Mouse (Mus musculus) stomach, postnatal 0 days (tissue): ENCODE data around the gene Wfs1. TPM values are rescaled to one million over a fixed set of nuclear protein-coding genes. Genes with fewer than 3 reads are reported as not detected.

Experiments used
- ATAC-seq: fragments of 200-750 bp; cut with Nextera tagmentation; 2 replicates; pipeline ENCODE4 v1.8.0; 2017; ENCODE audit not compliant: low FRiP score, low TSS enrichment
- DNase-seq: peaks from one replicate; pipeline ENCODE4 v3.0.0-alpha.2; 2016; ENCODE audit warnings: low spot score
- H3K27ac ChIP-seq: fragments of 300-500 bp; sonication (generic); replicated peaks from 2 replicates; pipeline ENCODE4 v1.5.1; 2014; ENCODE audit warnings: mild to moderate bottlenecking, control low read depth
- H3K27me3 ChIP-seq: fragments of 300-500 bp; sonication (generic); 2 replicates; pipeline ENCODE4 v1.6.1; 2014; ENCODE audit warnings: low read length; ENCODE audit not compliant: control insufficient read depth, insufficient read depth
- H3K36me3 ChIP-seq: fragments of 300-500 bp; sonication (generic); 2 replicates; pipeline ENCODE4 v1.6.1; 2014; ENCODE audit warnings: low read length, mixed read lengths; ENCODE audit not compliant: control insufficient read depth, insufficient read depth
- H3K4me1 ChIP-seq: fragments of 300-500 bp; sonication (generic); replicated peaks from 2 replicates; pipeline ENCODE4 v1.6.1; 2014; ENCODE audit warnings: antibody characterized with exemption; ENCODE audit not compliant: control insufficient read depth, insufficient read depth
- H3K4me2 ChIP-seq: fragments of 300-500 bp; sonication (generic); replicated peaks from 2 replicates; pipeline ENCODE4 v1.6.1; 2014; ENCODE audit warnings: low read depth, mild to moderate bottlenecking, control low read depth, moderate library complexity
- H3K4me3 ChIP-seq: fragments of 300-500 bp; sonication (generic); 2 replicates; pipeline ENCODE4 v1.5.1; 2014; ENCODE audit warnings: low read depth, low read length, control low read depth
- H3K9ac ChIP-seq: fragments of 300-500 bp; sonication (generic); 2 replicates; pipeline ENCODE4 v1.6.1; 2014; ENCODE audit warnings: mild to moderate bottlenecking, low read length, control low read depth, mixed read lengths
- H3K9me3 ChIP-seq: fragments of 300-500 bp; sonication (generic); 2 replicates; pipeline ENCODE4 v1.6.1; 2016; ENCODE audit warnings: low read length; ENCODE audit not compliant: control insufficient read depth
- CTCF ChIP-seq: IDR thresholded peaks from 2 replicates; pipeline ENCODE4 v1.5.1; 2016; ENCODE audit warnings: antibody characterized with exemption, low read depth, mild to moderate bottlenecking, moderate library complexity
- EP300 ChIP-seq: optimal IDR thresholded peaks from 2 replicates; pipeline ENCODE3; 2016; ENCODE audit warnings: antibody characterized with exemption
- WGBS: fragments of 180-500 bp; shearing (Covaris S2); extraction: QIAGEN DNeasy Blood & Tissue Kit; methylation state at CpG from one replicate; pipeline ENCODE4 v1.1.7; 2014; 5-methylcytosine and 5-hydroxymethylcytosine counted together
- polyA plus RNA-seq: library from polyadenylated mRNA; unstranded; fragments of >200 nt; fragmentation: Nextera tagmentation; extraction: Ambion mirVana; gene quantifications from 2 replicates; pipeline ENCODE4 v1.2.1, GENCODE M21; 2015

Wfs1 gene
- polyA plus RNA-seq, 1 experiment from 2014 or later: 7.6 TPM

DNA sequence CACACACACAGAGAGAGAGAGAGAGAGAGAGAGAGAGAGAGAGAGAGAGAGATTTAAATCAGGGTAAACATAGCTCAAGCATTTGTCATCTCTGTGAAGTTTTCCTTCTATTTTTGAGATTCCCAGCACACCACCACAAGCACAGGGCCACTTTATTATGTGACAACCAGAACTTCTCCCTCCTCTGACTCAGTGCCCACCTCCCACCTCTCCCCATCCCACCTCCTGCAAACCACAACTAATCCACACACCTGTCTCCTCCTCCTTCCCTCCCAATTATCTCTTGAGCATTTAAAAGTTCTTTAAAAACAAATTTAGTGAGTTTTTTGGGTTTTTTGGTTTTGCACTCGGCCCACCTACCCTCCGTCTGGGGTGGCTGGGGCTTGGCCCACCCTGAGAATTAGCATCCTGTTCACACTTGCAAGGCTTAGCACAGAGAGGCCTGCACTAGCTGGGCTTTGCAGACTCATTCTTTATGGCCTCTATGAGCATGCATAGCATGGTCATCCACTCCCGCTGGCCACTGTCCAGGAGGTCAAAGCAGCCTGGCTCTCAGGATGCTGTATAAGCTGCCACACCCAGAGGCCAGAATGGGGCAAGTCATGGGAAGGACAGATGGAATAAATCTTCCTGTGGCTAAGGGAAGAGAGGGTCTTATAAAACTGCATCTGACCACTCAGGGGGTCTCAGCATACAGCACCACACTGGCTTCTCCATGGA is 1.8 kb upstream of the Wfs1 start:
- H3K4me3 ChIP-seq: no peak overlapping the region
- WGBS: 85% methylated on average over 3 of the region's 3 CpGs
- H3K9ac ChIP-seq: no peak overlapping the region
- H3K4me1 ChIP-seq: no peaks in the 10 kb centered on the region; the same call in 1 of the 2 replicates
- no peak for TF ChIP-seq CTCF
- TF ChIP-seq EP300: no peak
- H3K9me3 ChIP-seq: no peaks in the 10 kb centered on the region
- H3K36me3 ChIP-seq: no peaks in the 10 kb centered on the region
- DNase-seq (no peak), ATAC-seq (no peak)
- no peaks in the 10 kb centered on the region for H3K27me3 ChIP-seq
- H3K4me2 ChIP-seq: no peak overlapping the region
- H3K27ac ChIP-seq: no peak overlapping the region

DNA sequence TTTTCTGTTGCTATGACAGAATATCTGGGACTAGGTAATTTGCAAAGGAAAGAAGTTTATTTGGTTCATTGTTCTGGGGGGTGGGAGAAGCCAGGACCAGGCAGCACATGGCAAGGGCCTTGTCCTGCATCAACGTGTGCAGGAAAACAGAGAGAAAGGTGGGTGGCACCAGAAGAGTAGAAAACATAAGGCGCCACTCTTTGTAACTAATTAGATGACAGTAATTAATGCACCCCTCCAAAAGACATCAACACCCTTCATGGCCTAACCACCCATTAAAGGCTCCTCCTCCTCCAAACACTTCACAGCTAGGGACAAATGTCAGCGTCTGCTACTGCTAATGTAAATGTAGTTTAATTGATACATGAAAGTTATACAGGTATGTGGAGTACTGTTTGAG is 1.2 kb upstream of the Wfs1 start:
- no peaks in the 10 kb centered on the region; the same call in 1 of the 2 replicates for H3K4me1 ChIP-seq
- no peak for TF ChIP-seq CTCF

DNA sequence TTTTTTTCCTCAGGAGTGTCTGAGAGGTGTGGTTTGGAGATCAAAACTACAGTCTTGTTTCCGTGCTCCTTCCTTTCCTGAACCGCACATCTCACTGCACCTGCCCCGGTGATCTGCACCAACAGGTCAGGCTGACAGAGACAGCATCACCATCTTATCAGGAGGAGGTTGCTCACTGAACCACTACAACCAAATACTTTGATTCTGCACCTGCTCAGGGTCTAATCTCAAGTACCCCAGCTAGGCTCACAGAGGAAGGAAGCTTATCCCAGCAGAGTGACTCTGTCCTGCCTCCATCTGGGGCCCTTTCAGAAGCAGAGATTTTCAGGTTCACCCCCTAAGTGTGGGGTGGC is 596 bp upstream of the Wfs1 start:
- no peak for TF ChIP-seq EP300
- no peak for TF ChIP-seq CTCF
- Histone ChIP-seq H3K4me2 (peak overlapping the region; percentile 99), H3K27me3 (no peaks in the 10 kb centered on the region), H3K4me1 (no peaks in the 10 kb centered on the region; the same call in 1 of the 2 replicates), H3K36me3 (no peaks in the 10 kb centered on the region), H3K9me3 (no peaks in the 10 kb centered on the region), H3K27ac (0 out of 2 replicates have a peak overlapping the region, but pooled peaks have one; percentile 13), H3K4me3 (peak overlapping the region; percentile 75; the same call in 1 of the 2 replicates), H3K9ac (no peak overlapping the region)
- WGBS: 5% methylated on average over 3 of the region's 3 CpGs
- DNase-seq (no peak), ATAC-seq (no peak)

More for the DNA sequence above, 1.2 kb upstream of the Wfs1 start:
- Histone ChIP-seq H3K9ac (no peak overlapping the region), H3K27ac (no peak overlapping the region), H3K9me3 (no peaks in the 10 kb centered on the region), H3K36me3 (no peaks in the 10 kb centered on the region), H3K27me3 (no peaks in the 10 kb centered on the region), H3K4me3 (no peak overlapping the region), H3K4me2 (no peak overlapping the region)
- 57% methylated on average over 3 of the region's 3 CpGs for WGBS
- DNase-seq: no peak
- ATAC-seq: no peak

DNA sequence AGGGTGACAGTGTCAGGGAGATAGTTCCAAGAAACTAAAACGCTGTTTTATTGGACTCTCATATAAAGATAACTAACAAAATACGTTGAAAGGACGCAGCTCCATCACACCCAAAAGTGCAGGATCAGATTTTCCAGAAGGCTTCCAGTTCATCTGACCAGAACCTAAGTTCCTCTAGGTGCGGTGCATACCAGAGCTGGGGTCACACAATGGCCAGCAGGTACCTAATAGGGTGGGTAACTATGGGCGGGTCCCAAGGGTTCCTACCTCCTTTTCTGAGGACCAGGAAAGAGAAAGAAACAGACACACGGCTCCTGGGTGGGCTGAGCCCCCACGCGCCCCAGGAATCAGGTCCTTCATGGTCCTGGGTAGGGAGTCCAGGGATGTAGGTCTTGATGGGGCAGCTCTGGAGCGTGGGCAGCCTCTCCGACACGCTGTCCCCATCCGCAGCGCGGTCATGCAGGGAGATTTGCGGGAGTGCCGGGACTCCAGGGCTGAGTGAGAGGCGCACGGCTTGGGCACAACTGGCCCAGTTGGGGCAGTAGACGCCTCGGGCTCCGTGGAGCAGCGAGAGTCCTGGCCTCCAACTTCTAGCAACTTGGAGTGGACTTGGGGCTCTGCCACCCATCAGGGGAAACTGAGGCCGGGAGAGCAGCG is 753 bp downstream of the Wfs1 start:
- Histone ChIP-seq H3K4me3 (peak overlapping the region; percentile 75), H3K27me3 (no peaks in the 10 kb centered on the region), H3K27ac (peak overlapping the region; percentile 65), H3K36me3 (no peaks in the 10 kb centered on the region), H3K9me3 (no peaks in the 10 kb centered on the region), H3K9ac (peak overlapping the region; percentile 86), H3K4me1 (no peaks in the 10 kb centered on the region; the same call in 1 of the 2 replicates), H3K4me2 (peak overlapping the region; percentile 99)
- no peak for DNase-seq
- TF ChIP-seq EP300: no peak
- no peak; the same call in 1 of the 2 replicates for TF ChIP-seq CTCF
- 8% methylated on average over 24 of the region's 24 CpGs for WGBS
- peak; percentile 8; the same call in 1 of the 2 replicates for ATAC-seq

DNA sequence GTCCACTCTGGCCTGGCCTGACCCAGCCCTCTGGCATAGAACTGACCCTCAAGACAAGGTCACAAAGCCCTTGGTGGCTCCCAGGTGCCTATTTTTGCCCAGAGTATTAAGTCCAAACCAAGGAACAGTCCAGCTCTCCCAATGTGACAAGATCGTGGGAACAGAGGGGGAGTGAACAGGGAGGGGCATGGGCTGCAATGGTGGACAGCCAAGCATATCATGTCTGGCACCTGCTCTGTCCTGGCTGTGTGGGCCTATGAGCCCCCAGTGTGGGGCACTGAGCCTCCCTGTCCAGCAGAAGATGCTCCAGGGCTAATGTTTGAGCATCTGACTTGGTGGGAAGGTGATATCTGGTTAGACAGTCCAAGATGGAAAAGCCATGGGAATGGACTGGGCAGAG is 2.4 kb downstream of the Wfs1 start:
- Histone ChIP-seq H3K4me1 (no peaks in the 10 kb centered on the region; the same call in 1 of the 2 replicates), H3K36me3 (no peaks in the 10 kb centered on the region), H3K4me3 (no peak overlapping the region), H3K4me2 (no peak overlapping the region), H3K9me3 (no peaks in the 10 kb centered on the region), H3K9ac (no peak overlapping the region), H3K27ac (no peak overlapping the region), H3K27me3 (no peaks in the 10 kb centered on the region)
- no peak for DNase-seq
- ATAC-seq: no peak
- TF ChIP-seq EP300: no peak
- TF ChIP-seq CTCF: no peak
- WGBS: 88% methylated on average over 1 of the region's 1 CpGs

DNA sequence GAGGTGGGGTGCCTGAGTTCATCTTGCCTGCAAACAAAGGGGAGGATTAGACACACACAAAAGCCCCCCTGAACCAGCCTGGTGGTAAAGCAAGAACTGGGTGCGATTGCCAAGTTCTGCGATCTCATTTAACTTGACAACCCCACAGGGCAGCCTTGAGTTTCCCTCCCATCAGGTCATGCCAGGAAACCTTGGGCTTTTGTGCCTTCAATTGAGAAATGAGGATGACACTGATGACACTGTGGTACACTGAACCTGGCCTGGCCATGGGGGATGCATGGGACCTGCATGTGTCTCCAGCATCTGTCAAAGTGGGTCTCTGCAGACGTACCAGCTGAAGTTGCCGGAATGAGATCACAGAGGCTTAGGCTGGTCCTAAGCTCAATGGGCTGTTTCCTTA is 6.7 kb downstream of the Wfs1 start:
- no peaks in the 10 kb centered on the region for H3K4me1 ChIP-seq
- no peak overlapping the region for H3K9ac ChIP-seq
- H3K27me3 ChIP-seq: no peaks in the 10 kb centered on the region
- TF ChIP-seq CTCF (no peak), EP300 (no peak)
- no peak overlapping the region for H3K4me2 ChIP-seq
- no peak for DNase-seq
- no peaks in the 10 kb centered on the region for H3K9me3 ChIP-seq
- no peak overlapping the region for H3K27ac ChIP-seq
- no peaks in the 10 kb centered on the region for H3K36me3 ChIP-seq
- ATAC-seq: no peak
- 94% methylated on average over 4 of the region's 4 CpGs for WGBS
- H3K4me3 ChIP-seq: no peak overlapping the region
